Mouse (Mus musculus) embryo, embryonic 9.5 days (tissue): ENCODE results near the gene Tenm3.
A peak's percentile ranks its signal among the peaks of the same experiment; 100 is the strongest.

Experiments
- DNase-seq: peaks from one replicate; pipeline ENCODE4 v3.0.0-alpha.2; 2017; ENCODE audit errors: extremely low spot score

Tenm3 gene

GRCm38 (mm10) chr8:48275066-48275465, 568.7 kb downstream of the Tenm3 start:
- no peak for DNase-seq

- no peak for DNase-seq
Observed at GRCm38 (mm10) chr8:48274566-48274965, 569.2 kb downstream of the Tenm3 start.

GRCm38 (mm10) chr8:48268638-48269037, 575.1 kb downstream of the Tenm3 start:
- DNase-seq = no peak

GRCm38 (mm10) chr8:48260265-48260664, 583.5 kb downstream of the Tenm3 start:
- DNase-seq = no peak

- DNase-seq = no peak
Observed at GRCm38 (mm10) chr8:48259832-48260231, 583.9 kb downstream of the Tenm3 start.

GRCm38 (mm10) chr8:48243876-48244275, 599.9 kb downstream of the Tenm3 start:
- DNase-seq = no peak

GRCm38 (mm10) chr8:48240917-48241531, 602.7 kb downstream of the Tenm3 start:
- no peak for DNase-seq

GRCm38 (mm10) chr8:48236968-48237367, 606.8 kb downstream of the Tenm3 start:
- no peak for DNase-seq

GRCm38 (mm10) chr8:48232927-48233326, 610.8 kb downstream of the Tenm3 start:
- no peak for DNase-seq

- no peak for DNase-seq
Observed at GRCm38 (mm10) chr8:48231882-48232281, 611.9 kb downstream of the Tenm3 start.

- DNase-seq = no peak
Observed at GRCm38 (mm10) chr8:48231389-48231788, 612.4 kb downstream of the Tenm3 start.

- DNase-seq = no peak
Observed at GRCm38 (mm10) chr8:48228676-48229075, 615.1 kb downstream of the Tenm3 start.

- DNase-seq = no peak
Observed at GRCm38 (mm10) chr8:48224753-48225152, 619.0 kb downstream of the Tenm3 start.

- DNase-seq = peak; percentile 88
Observed at GRCm38 (mm10) chr8:48222429-48222769, 621.4 kb downstream of the Tenm3 start.

- no peak for DNase-seq
Observed at GRCm38 (mm10) chr8:48221724-48222428, 621.9 kb downstream of the Tenm3 start.

GRCm38 (mm10) chr8:48221304-48221703, 622.4 kb downstream of the Tenm3 start:
- DNase-seq = no peak

- no peak for DNase-seq
Observed at GRCm38 (mm10) chr8:48220529-48221181, 623.1 kb downstream of the Tenm3 start.

GRCm38 (mm10) chr8:48215071-48215501, 628.7 kb downstream of the Tenm3 start:
- DNase-seq = no peak

GRCm38 (mm10) chr8:48214386-48214785, 629.4 kb downstream of the Tenm3 start:
- DNase-seq = no peak

- DNase-seq = no peak
Observed at GRCm38 (mm10) chr8:48211931-48212330, 631.8 kb downstream of the Tenm3 start.

GRCm38 (mm10) chr8:48207567-48207966, 636.2 kb downstream of the Tenm3 start:
- DNase-seq = no peak

- DNase-seq = no peak
Observed at GRCm38 (mm10) chr8:48206922-48207321, 636.8 kb downstream of the Tenm3 start.

- no peak for DNase-seq
Observed at GRCm38 (mm10) chr8:48204838-48205345, 638.9 kb downstream of the Tenm3 start.
